ENCODE assay signal across 8 mouse cellular contexts in genomic region chr10:81168087-81168431, GRCm38 (mm10). TPM values are rescaled to one million over a fixed set of nuclear protein-coding genes. Genes with fewer than 3 reads are reported as not detected.
A peak's percentile ranks its signal among the peaks of the same experiment; 100 is the strongest.
DNase-seq lines count a peak whose midpoint lies in the region; ATAC-seq and TF ChIP-seq lines count a peak whose summit lies in the region.

No protein-coding gene starts in this region.

- H3K9ac ChIP-seq in hindbrain, embryonic 16.5 days (ENCODE audit: low read depth, low read length), result peak overlapping the region; percentile 64
- no peak overlapping the region; the same call in 1 of the 2 replicates for H3K9ac ChIP-seq in midbrain, embryonic 14.5 days (replicated peaks; ENCODE audit: low read length)

- H3K4me3 ChIP-seq in left cerebral cortex, adult 2 months, result peak overlapping the region; percentile 54
- H3K4me3 ChIP-seq in embryonic facial prominence, embryonic 10.5 days, result peak overlapping the region; percentile 99
- H3K4me3 ChIP-seq in hindbrain, embryonic 16.5 days (ENCODE audit: low read length), result peak overlapping the region; percentile 40
- peak overlapping the region; percentile 86 for H3K4me3 ChIP-seq in midbrain, embryonic 14.5 days (replicated peaks; ENCODE audit: low read depth, low read length)

- intact Hi-C loops in left cerebral cortex, adult 2 months (cut with DNase I), result loop anchor here (2.0 to 5.0 kb wide), 2 partner anchors 31 to 241 kb away; no protein-coding TSS in a partner anchor
- intact Hi-C loops in left cerebral cortex, postnatal 4 days (cut with DNase I), result no loop called here

- H3K27me3 ChIP-seq in embryonic facial prominence, embryonic 10.5 days (replicated peaks; ENCODE audit: low read depth, poor library complexity, severe bottlenecking), result no peaks in the 10 kb centered on the region
- no peaks in the 10 kb centered on the region for H3K27me3 ChIP-seq in hindbrain, embryonic 16.5 days (replicated peaks; ENCODE audit: control insufficient read depth, insufficient read depth, low read length)
- H3K27me3 ChIP-seq in midbrain, embryonic 14.5 days (ENCODE audit: control insufficient read depth, insufficient read depth, low read length), result no peaks in the 10 kb centered on the region

- no peaks in the 10 kb centered on the region for H3K9me3 ChIP-seq in embryonic facial prominence, embryonic 10.5 days
- no peaks in the 10 kb centered on the region for H3K9me3 ChIP-seq in hindbrain, embryonic 16.5 days (ENCODE audit: control insufficient read depth, low read length)
- H3K9me3 ChIP-seq in midbrain, embryonic 14.5 days (ENCODE audit: control insufficient read depth, low read length), result no peaks in the 10 kb centered on the region

- H3K4me2 ChIP-seq in hindbrain, embryonic 16.5 days (ENCODE audit: low read length), result peak overlapping the region; percentile 94
- peak overlapping the region; percentile 70 for H3K4me2 ChIP-seq in midbrain, embryonic 14.5 days (ENCODE audit: low read length)

- peak; percentile 49 for ATAC-seq in hindbrain, embryonic 16.5 days
- ATAC-seq in midbrain, embryonic 14.5 days (ENCODE audit: low FRiP score, low TSS enrichment), result peak; percentile 67

- H3K27ac ChIP-seq in left cerebral cortex, adult 2 months, result peak overlapping the region; percentile 85
- H3K27ac ChIP-seq in embryonic facial prominence, embryonic 10.5 days (replicated peaks), result peak overlapping the region; percentile 91
- H3K27ac ChIP-seq in hindbrain, embryonic 16.5 days (ENCODE audit: low read depth, low read length), result peak overlapping the region; percentile 80
- H3K27ac ChIP-seq in midbrain, embryonic 14.5 days (replicated peaks; ENCODE audit: low read depth, low read length), result peak overlapping the region; percentile 70

- WGBS in embryonic facial prominence, embryonic 10.5 days, result 6% methylated on average over 5 of the region's 5 CpGs
- WGBS in hindbrain, embryonic 16.5 days, result 5% methylated on average over 5 of the region's 5 CpGs
- WGBS in midbrain, embryonic 14.5 days, result 6% methylated on average over 5 of the region's 5 CpGs

- peaks cover 42% of the 10 kb centered on the region for H3K4me1 ChIP-seq in embryonic facial prominence, embryonic 10.5 days
- peaks cover 21% of the 10 kb centered on the region for H3K4me1 ChIP-seq in hindbrain, embryonic 16.5 days (ENCODE audit: control insufficient read depth, insufficient read depth, low read depth, low read length)
- H3K4me1 ChIP-seq in midbrain, embryonic 14.5 days (ENCODE audit: control insufficient read depth, insufficient read depth, low read length), result peaks cover 17% of the 10 kb centered on the region

- no peak for DNase-seq in left cerebral cortex, adult 2 months (ENCODE audit: extremely low spot score in 1 of 2, low spot score in 2 of 2)
- DNase-seq in left cerebral cortex, postnatal 4 days, result no peak
- DNase-seq in embryonic facial prominence, embryonic 10.5 days (ENCODE audit: low spot score), result no peak
- DNase-seq in midbrain, embryonic 14.5 days, result no peak
- no peak for DNase-seq in natural killer cell, adult 2 months (ENCODE audit: low spot score in 2 of 2)
- no peak for DNase-seq in cerebellum, postnatal 25 days
- DNase-seq in frontal cortex, adult 2 months (ENCODE audit: extremely low spot score in 1 of 2, low spot score in 1 of 2), result no peak

- no peak for TF ChIP-seq CTCF in left cerebral cortex, adult 2 months (IDR thresholded peaks at IDR 0.05)

- peaks cover 29% of the 10 kb centered on the region for H3K36me3 ChIP-seq in embryonic facial prominence, embryonic 10.5 days (replicated peaks)
- H3K36me3 ChIP-seq in hindbrain, embryonic 16.5 days (ENCODE audit: control insufficient read depth, insufficient read depth, low read length), result peaks cover 5% of the 10 kb centered on the region; the same call in 1 of the 2 replicates
- peaks cover 11% of the 10 kb centered on the region for H3K36me3 ChIP-seq in midbrain, embryonic 14.5 days (ENCODE audit: control insufficient read depth, insufficient read depth, low read length)

RNA-seq across cellular contexts. Expression of gene Pias4, which starts 0.3 kb away (rescaled TPM):
- total RNA-seq in left cerebral cortex, adult 2 months (2021), result 10 to 100 TPM; 26.7 to 32.0 TPM
- 10 to 100 TPM; 29.6 to 30.4 TPM for total RNA-seq in left cerebral cortex, postnatal 4 days (2021)
- 62.2 and 66.3 TPM in 2 replicates for polyA plus RNA-seq in embryonic facial prominence, embryonic 10.5 days (2016; fragmentation: Nextera tagmentation; extraction: Ambion mirVana)
- 47.1 and 56.9 TPM in 2 replicates for polyA plus RNA-seq in hindbrain, embryonic 16.5 days (2015; fragmentation: Nextera tagmentation; extraction: Ambion mirVana)
- 49.2 and 55.7 TPM in 2 replicates for polyA plus RNA-seq in midbrain, embryonic 14.5 days (2014; fragmentation: Nextera tagmentation; extraction: Ambion mirVana)
- 25.7 and 27.4 TPM in 2 replicates for polyA plus RNA-seq in frontal cortex, adult 2 months (2012; rRNA removed)

RNA-seq across cellular contexts. Expression of gene Eef2, which starts 8.4 kb away (rescaled TPM):
- total RNA-seq in left cerebral cortex, adult 2 months (2021), result 100 to 1,000 TPM; 884 to 901 TPM
- total RNA-seq in left cerebral cortex, postnatal 4 days (2021), result 1,000 to 10,000 TPM; 1,312 to 1,322 TPM
- 564 and 572 TPM in 2 replicates for polyA plus RNA-seq in embryonic facial prominence, embryonic 10.5 days (2016; fragmentation: Nextera tagmentation; extraction: Ambion mirVana)
- 525 and 551 TPM in 2 replicates for polyA plus RNA-seq in hindbrain, embryonic 16.5 days (2015; fragmentation: Nextera tagmentation; extraction: Ambion mirVana)
- 479 and 528 TPM in 2 replicates for polyA plus RNA-seq in midbrain, embryonic 14.5 days (2014; fragmentation: Nextera tagmentation; extraction: Ambion mirVana)
- 1,035 and 1,113 TPM in 2 replicates for polyA plus RNA-seq in frontal cortex, adult 2 months (2012; rRNA removed)

RNA-seq across cellular contexts. Expression of gene Dapk3, which starts 14.7 kb away (rescaled TPM):
- total RNA-seq in left cerebral cortex, adult 2 months (2021), result 10 to 100 TPM; 74.6 to 89.4 TPM
- total RNA-seq in left cerebral cortex, postnatal 4 days (2021), result 10 to 100 TPM; 62.7 to 62.9 TPM
- 51.5 and 53.2 TPM in 2 replicates for polyA plus RNA-seq in embryonic facial prominence, embryonic 10.5 days (2016; fragmentation: Nextera tagmentation; extraction: Ambion mirVana)
- polyA plus RNA-seq in hindbrain, embryonic 16.5 days (2015; fragmentation: Nextera tagmentation; extraction: Ambion mirVana), result 49.0 and 58.7 TPM in 2 replicates
- 63.3 and 66.9 TPM in 2 replicates for polyA plus RNA-seq in midbrain, embryonic 14.5 days (2014; fragmentation: Nextera tagmentation; extraction: Ambion mirVana)
- polyA plus RNA-seq in frontal cortex, adult 2 months (2012; rRNA removed), result 75.3 and 76.8 TPM in 2 replicates

RNA-seq across cellular contexts. Expression of gene 4930442H23Rik, which starts 15.6 kb away (rescaled TPM):
- total RNA-seq in left cerebral cortex, adult 2 months (2021), result not detected
- not detected for total RNA-seq in left cerebral cortex, postnatal 4 days (2021)
- not detected in 2 replicates for polyA plus RNA-seq in embryonic facial prominence, embryonic 10.5 days (2016; fragmentation: Nextera tagmentation; extraction: Ambion mirVana)
- polyA plus RNA-seq in hindbrain, embryonic 16.5 days (2015; fragmentation: Nextera tagmentation; extraction: Ambion mirVana), result not detected in 2 replicates
- 0.23 TPM in 1 of 2 replicates, not detected in the other for polyA plus RNA-seq in midbrain, embryonic 14.5 days (2014; fragmentation: Nextera tagmentation; extraction: Ambion mirVana)
- polyA plus RNA-seq in frontal cortex, adult 2 months (2012; rRNA removed), result not detected in 2 replicates

RNA-seq across cellular contexts. Expression of gene Zbtb7a, which starts 33.0 kb away (rescaled TPM):
- total RNA-seq in left cerebral cortex, adult 2 months (2021), result 100 to 1,000 TPM; 130 to 132 TPM
- total RNA-seq in left cerebral cortex, postnatal 4 days (2021), result 10 to 100 TPM; 23.3 to 24.7 TPM
- 10.4 and 11.7 TPM in 2 replicates for polyA plus RNA-seq in embryonic facial prominence, embryonic 10.5 days (2016; fragmentation: Nextera tagmentation; extraction: Ambion mirVana)
- 13.3 and 13.6 TPM in 2 replicates for polyA plus RNA-seq in hindbrain, embryonic 16.5 days (2015; fragmentation: Nextera tagmentation; extraction: Ambion mirVana)
- polyA plus RNA-seq in midbrain, embryonic 14.5 days (2014; fragmentation: Nextera tagmentation; extraction: Ambion mirVana), result 8.1 and 12.4 TPM in 2 replicates
- polyA plus RNA-seq in frontal cortex, adult 2 months (2012; rRNA removed), result 45.1 and 46.0 TPM in 2 replicates

Comparison
In these comparisons a context has a peak if more than half of its experiments do, and no peak if none do; other contexts are left out.
1. H3K4me3 ChIP-seq: peak in every context shown above with its lines; median percentile 99 in embryonic facial prominence, embryonic 10.5 days; 86 in midbrain, embryonic 14.5 days; 54 in left cerebral cortex, adult 2 months; 40 in hindbrain, embryonic 16.5 days.